Mouse (Mus musculus) B cell, adult 62 days (primary cell): ENCODE measurements around the gene Layn. TPM values are rescaled to one million over a fixed set of nuclear protein-coding genes. Genes with fewer than 3 reads are reported as not detected.

ENCODE experiments used
- total RNA-seq: library from RNA; stranded (reverse); gene quantifications from 4 replicates; pipeline ENCODE4 v1.2.4, GENCODE M21; 2023

The Layn gene
- 0.31 TPM in 1 of 4 replicates, not detected in the others for total RNA-seq

GRCm38 (mm10) chr9:51076979-51077315, at the start of gene Layn:
Gene Layn, minus strand, starts transcription at chr9:51077094.

DNA sequence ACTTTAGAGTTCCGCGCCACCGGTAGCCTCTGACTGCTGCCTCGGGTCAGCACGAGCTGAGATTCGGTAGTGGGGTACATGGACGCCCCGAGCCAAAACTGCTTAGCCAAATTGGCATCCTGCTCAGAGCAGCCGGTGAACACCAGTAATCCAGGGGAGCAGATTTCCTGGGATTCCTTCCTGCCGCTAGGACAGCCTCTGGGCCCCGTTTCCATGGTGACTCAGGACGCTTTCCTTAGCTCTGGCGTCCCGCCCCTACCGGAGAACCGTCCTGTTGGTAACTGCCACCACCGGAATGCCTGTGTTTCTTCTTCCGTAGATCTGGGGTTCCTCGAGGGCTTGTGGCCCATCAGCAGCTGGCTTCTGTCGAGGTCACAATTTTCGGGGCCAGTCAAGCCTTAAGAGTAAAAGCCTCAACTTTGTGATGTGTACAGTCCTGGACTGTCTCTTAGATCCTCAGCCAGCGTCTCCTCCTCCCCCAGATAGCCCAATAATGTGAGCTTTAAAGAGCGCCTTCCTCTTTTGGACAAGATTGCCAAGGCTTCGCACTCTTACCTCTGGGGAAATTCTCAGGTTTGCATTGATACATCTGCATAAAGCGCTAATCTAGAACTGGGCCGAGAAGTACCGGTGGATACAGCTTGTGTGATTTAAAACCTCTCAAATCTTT, 25.0 kb upstream of the Layn start, which contains the start of gene 4833427G06Rik:
TSS of gene 4833427G06Rik (minus strand) at position 323 of the 670 bp plus-strand sequence.

GRCm38 (mm10) chr9:51060601-51061000, 16.3 kb downstream of the Layn start, which contains the start of gene Btg4:
Gene Btg4, plus strand, starts transcription at chr9:51060901.

DNA sequence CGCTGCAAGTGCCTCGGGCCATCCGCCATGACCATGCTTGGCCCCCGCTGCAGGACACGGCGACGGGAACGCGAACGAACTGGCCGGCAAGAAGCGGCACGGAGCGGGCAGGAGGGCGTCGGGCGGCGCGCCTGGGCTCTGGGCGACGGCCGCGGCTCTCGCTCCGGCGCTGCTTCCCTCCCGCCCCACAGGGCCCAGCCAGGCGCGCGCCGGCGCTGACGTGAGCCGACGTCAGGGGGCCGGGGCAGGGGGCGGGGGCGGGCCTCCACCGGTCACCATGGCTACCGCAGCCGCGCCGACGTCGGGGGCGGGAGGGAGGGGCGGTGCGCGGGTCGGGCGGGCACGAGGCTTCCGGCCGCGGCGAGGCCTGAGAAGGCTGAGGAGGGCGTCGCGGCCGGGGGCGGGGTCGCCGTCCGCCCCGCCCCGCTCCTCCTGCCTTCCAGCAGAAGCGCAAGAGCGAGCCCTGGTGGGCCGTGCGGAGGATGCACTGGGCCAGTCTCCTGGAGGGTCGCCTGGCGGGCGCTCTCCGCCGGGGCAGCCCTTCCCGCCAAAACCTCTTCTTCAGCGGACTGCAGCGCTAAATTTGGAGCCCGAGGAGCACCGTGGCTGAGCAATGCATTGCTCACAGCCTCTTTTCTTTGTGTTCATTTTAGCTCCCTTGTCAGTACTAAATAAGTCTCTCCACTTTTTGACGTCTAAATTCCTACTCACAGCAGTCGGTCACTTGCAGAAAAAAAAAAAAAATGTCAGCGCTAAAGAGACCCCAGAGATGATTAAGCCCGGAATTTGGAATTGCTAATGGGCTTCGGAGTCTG, 67.8 kb downstream of the Layn start, which contains the start of gene Sik2:
TSS of gene Sik2 (minus strand) at position 233 of the 815 bp plus-strand sequence.

Other genes starting within 250 kb of the Layn start
- 42.9 to 47.9 TPM (median 46.1 TPM) in 4 replicates for gene Ppp2r1b, start 231.8 kb downstream of the Layn start, total RNA-seq
- gene Sik2, start 68.0 kb downstream of the Layn start, total RNA-seq: 37.7 to 42.4 TPM (median 39.7 TPM) in 4 replicates
- gene Btg4, start 16.2 kb downstream of the Layn start, total RNA-seq: not detected in 4 replicates
- not detected in 4 replicates for gene 4833427G06Rik, start 25.0 kb upstream of the Layn start, total RNA-seq
- gene Gm32742, start 88.4 kb upstream of the Layn start, total RNA-seq: 0.09 TPM in 1 of 4 replicates, not detected in the others
- 340 to 371 TPM (median 350 TPM) in 4 replicates for gene Pou2af1, start 136.6 kb upstream of the Layn start, total RNA-seq
- not detected in 4 replicates for gene Colca2, start 201.5 kb upstream of the Layn start, total RNA-seq